Mouse (Mus musculus) heart, embryonic 16.5 days (tissue): ENCODE measurements around the gene Npr2. TPM values are rescaled to one million over a fixed set of nuclear protein-coding genes. Genes with fewer than 3 reads are reported as not detected.

Source experiments
- ATAC-seq: fragments of 200-750 bp; cut with Nextera tagmentation; replicated peaks from 2 replicates; pipeline ENCODE4 v1.8.0; 2017; ENCODE audit warnings: moderate number of reproducible peaks; ENCODE audit not compliant: insufficient read depth, low FRiP score; ENCODE audit errors: extremely low read depth
- H3K27ac ChIP-seq: fragments of 300-500 bp; sonication (generic); 2 replicates; pipeline ENCODE4 v1.5.1; 2014; ENCODE audit warnings: mild to moderate bottlenecking, low read length, control low read depth, moderate library complexity
- H3K27me3 ChIP-seq: fragments of 300-500 bp; sonication (generic); 2 replicates; pipeline ENCODE4 v1.6.1; 2014; ENCODE audit warnings: low read length, mixed read lengths; ENCODE audit not compliant: control insufficient read depth, insufficient read depth
- H3K36me3 ChIP-seq: fragments of 300-500 bp; sonication (generic); 2 replicates; pipeline ENCODE4 v1.6.1; 2014; ENCODE audit not compliant: control insufficient read depth, insufficient read depth
- H3K4me1 ChIP-seq: fragments of 300-500 bp; sonication (generic); 2 replicates; pipeline ENCODE4 v1.6.1; 2014; ENCODE audit warnings: low read length, mixed read lengths; ENCODE audit not compliant: control insufficient read depth, insufficient read depth
- H3K4me2 ChIP-seq: fragments of 300-500 bp; sonication (generic); 2 replicates; pipeline ENCODE4 v1.6.1; 2014; ENCODE audit warnings: low read depth, mild to moderate bottlenecking, control low read depth, low read length
- H3K4me3 ChIP-seq: fragments of 300-500 bp; sonication (generic); 2 replicates; pipeline ENCODE4 v1.5.1; 2014; ENCODE audit warnings: mild to moderate bottlenecking, control low read depth, low read length
- H3K9ac ChIP-seq: fragments of 300-500 bp; sonication (generic); 2 replicates; pipeline ENCODE4 v1.6.1; 2014; ENCODE audit warnings: low read length, control low read depth
- H3K9me3 ChIP-seq: fragments of 300-500 bp; sonication (generic); replicated peaks from 2 replicates; pipeline ENCODE4 v1.6.1; 2016; ENCODE audit warnings: low read length; ENCODE audit not compliant: control insufficient read depth
- WGBS: fragments of 180-500 bp; shearing (Covaris S2); extraction: QIAGEN DNeasy Blood & Tissue Kit; methylation state at CpG from one replicate; pipeline ENCODE4 v1.1.7; 2014; 5-methylcytosine and 5-hydroxymethylcytosine counted together
- microRNA-seq: library from miRNA; unstranded; fragments of <30 nt; microRNA quantifications from one replicate; pipeline ENCODE4, GENCODE M21; 2017
- polyA plus RNA-seq: library from polyadenylated mRNA; unstranded; fragments of >200 nt; fragmentation: Nextera tagmentation; extraction: Ambion mirVana; gene quantifications from 2 replicates; pipeline ENCODE4 v1.2.1, GENCODE M21; 2015

Npr2 gene
- polyA plus RNA-seq, 1 experiment from 2014 or later: 9.1 TPM

DNA sequence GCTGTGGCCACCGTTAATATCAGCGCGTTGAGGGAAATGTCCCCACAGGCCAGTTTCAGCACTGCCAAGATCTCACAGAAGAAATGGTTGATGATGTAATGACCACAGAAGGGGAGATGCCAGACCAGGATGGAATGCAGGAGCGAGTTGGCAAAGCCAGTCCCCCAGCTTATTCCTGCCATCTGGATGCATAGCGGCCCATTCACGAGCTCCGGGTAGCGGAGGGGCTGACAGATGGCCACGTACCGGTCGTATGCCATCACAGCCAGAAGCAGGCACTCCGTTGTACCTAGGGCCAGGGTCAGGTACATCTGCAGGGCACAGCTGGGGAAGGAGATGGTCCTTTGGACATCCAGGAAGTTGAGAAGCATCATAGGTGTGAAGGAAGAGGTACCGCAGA is 64.8 kb downstream of the Npr2 start:
- Histone ChIP-seq H3K9me3 (no peaks in the 10 kb centered on the region), H3K4me3 (no peak overlapping the region), H3K4me2 (no peak overlapping the region), H3K27ac (no peak overlapping the region), H3K36me3 (no peaks in the 10 kb centered on the region), H3K27me3 (no peaks in the 10 kb centered on the region), H3K4me1 (peaks cover 19% of the 10 kb centered on the region), H3K9ac (no peak overlapping the region)
- no peak for ATAC-seq
- WGBS: 80% methylated on average over 13 of the region's 13 CpGs

DNA sequence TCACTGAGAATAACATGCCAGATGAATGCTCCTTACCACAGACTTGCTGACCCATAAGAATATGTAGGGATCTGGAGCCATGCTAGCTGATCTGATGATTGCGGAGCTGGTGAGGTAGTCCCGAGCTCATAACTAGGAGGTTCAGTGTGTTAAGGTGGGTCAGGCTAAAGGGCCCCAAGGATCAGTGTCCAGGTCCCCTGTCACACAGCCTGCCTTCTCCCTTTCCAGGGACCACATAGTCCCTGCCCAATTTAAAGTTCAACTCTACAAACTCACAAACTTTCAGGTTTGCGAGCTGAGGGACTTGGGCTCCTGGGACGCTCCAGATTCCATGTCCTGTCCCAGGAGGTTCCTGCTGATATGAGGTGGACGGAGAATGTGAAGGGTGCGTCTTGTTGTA is 69.0 kb downstream of the Npr2 start, which contains the start of gene Olfr70:
Gene Olfr70 (minus strand): TSS at position 101 of the 400 bp plus-strand sequence.
- Histone ChIP-seq H3K4me2 (no peak within 1 kb of the TSS), H3K27me3 (no peaks in the 10 kb centered on the region), H3K4me1 (peaks cover 2% of the 10 kb centered on the region; the same call in 1 of the 2 replicates), H3K27ac (no peak within 1 kb of the TSS), H3K9me3 (no peaks in the 10 kb centered on the region), H3K9ac (no peak within 1 kb of the TSS), H3K4me3 (no peak within 1 kb of the TSS), H3K36me3 (no peaks in the 10 kb centered on the region)
- ATAC-seq: no peak
- 81% methylated on average over 6 of the region's 6 CpGs for WGBS

Small RNAs within 50 kb of the gene (microRNA-seq; reads per million reads assigned to microRNA genes)
- 1.2 reads per million for gene Gm25262

Other genes starting within 250 kb of the Npr2 start
- 12.4 and 17.2 TPM in 2 replicates for gene Rusc2, start 250.0 kb upstream of the Npr2 start, polyA plus RNA-seq
- gene Fam166b, start 202.8 kb upstream of the Npr2 start, polyA plus RNA-seq: 0.21 and 0.31 TPM in 2 replicates
- gene Tesk1, start 190.0 kb upstream of the Npr2 start, polyA plus RNA-seq: 1.6 and 4.9 TPM in 2 replicates
- 3.2 and 4.3 TPM in 2 replicates for gene Cd72, start 177.3 kb upstream of the Npr2 start, polyA plus RNA-seq
- 2.0 and 3.9 TPM in 2 replicates for gene Sit1, start 148.2 kb upstream of the Npr2 start, polyA plus RNA-seq
- 76.9 and 81.5 TPM in 2 replicates for gene Ccdc107, start 139.0 kb upstream of the Npr2 start, polyA plus RNA-seq
- 38.9 and 43.4 TPM in 2 replicates for gene Arhgef39, start 132.2 kb upstream of the Npr2 start, polyA plus RNA-seq
- 3.5 and 3.8 TPM in 2 replicates for gene Car9, start 125.0 kb upstream of the Npr2 start, polyA plus RNA-seq
- gene Tpm2, start 108.2 kb upstream of the Npr2 start, polyA plus RNA-seq: 162 and 177 TPM in 2 replicates
- gene Creb3, start 69.6 kb upstream of the Npr2 start, polyA plus RNA-seq: 60.3 and 61.8 TPM in 2 replicates
- gene Tln1, start 69.2 kb upstream of the Npr2 start, polyA plus RNA-seq: 68.7 and 80.0 TPM in 2 replicates
- gene Rgp1, start 53.2 kb upstream of the Npr2 start, polyA plus RNA-seq: 20.9 and 21.7 TPM in 2 replicates
- gene Gba2, start 53.1 kb upstream of the Npr2 start, polyA plus RNA-seq: 22.7 TPM in 2 replicates
- gene Msmp, start 47.4 kb upstream of the Npr2 start, polyA plus RNA-seq: 0.89 and 1.1 TPM in 2 replicates
- 1.2 and 1.3 TPM in 2 replicates for gene Spag8, start 21.7 kb downstream of the Npr2 start, polyA plus RNA-seq
- 172 and 185 TPM in 2 replicates for gene Hint2, start 24.5 kb downstream of the Npr2 start, polyA plus RNA-seq
- gene Tmem8b, start 37.0 kb downstream of the Npr2 start, polyA plus RNA-seq: 3.6 and 3.9 TPM in 2 replicates
- 1.6 and 2.9 TPM in 2 replicates for gene Fam221b, start 37.2 kb downstream of the Npr2 start, polyA plus RNA-seq
- gene Olfr70, start 68.9 kb downstream of the Npr2 start, polyA plus RNA-seq: not detected in 2 replicates
- not detected in 2 replicates for gene Olfr71, start 78.3 kb downstream of the Npr2 start, polyA plus RNA-seq
- 1.4 and 1.7 TPM in 2 replicates for gene Hrct1, start 95.3 kb downstream of the Npr2 start, polyA plus RNA-seq
- 0.42 and 0.54 TPM in 2 replicates for gene Spaar, start 98.1 kb downstream of the Npr2 start, polyA plus RNA-seq
- not detected in 2 replicates for gene Olfr159, start 139.1 kb downstream of the Npr2 start, polyA plus RNA-seq
- not detected in 2 replicates for gene Olfr156, start 192.0 kb downstream of the Npr2 start, polyA plus RNA-seq
- gene Olfr157, start 208.3 kb downstream of the Npr2 start, polyA plus RNA-seq: not detected in 2 replicates
- gene Olfr155, start 219.6 kb downstream of the Npr2 start, polyA plus RNA-seq: not detected in 2 replicates
- 8.6 and 8.9 TPM in 2 replicates for gene Reck, start 243.6 kb downstream of the Npr2 start, polyA plus RNA-seq